Comparison of ENCODE assay signal across 8 mouse cellular contexts in the genomic region with DNA sequence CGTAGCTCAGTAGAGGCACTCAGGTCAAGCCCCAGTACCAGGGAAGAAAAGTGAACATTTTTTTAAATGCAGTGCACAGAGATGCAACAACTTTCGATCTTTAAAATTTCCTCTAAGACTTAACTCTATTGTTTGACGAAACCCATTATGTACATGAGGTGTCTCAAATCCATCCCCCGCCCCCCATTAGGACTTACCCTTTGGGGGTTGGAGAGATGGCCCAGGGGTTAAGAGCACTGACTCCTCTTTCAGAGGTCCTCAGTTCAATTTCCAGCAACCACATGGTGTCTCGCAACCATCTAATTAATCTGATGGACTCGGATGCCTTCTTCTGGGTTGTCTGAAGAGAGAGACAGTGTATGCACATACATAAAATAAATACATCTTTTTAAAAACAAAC. TPM values are rescaled to one million over a fixed set of nuclear protein-coding genes. Genes with fewer than 3 reads are reported as not detected.
DNase-seq lines count a peak whose midpoint lies in the region; ATAC-seq lines count a peak whose summit lies in the region.

No protein-coding gene starts in this region.

- H3K4me1 ChIP-seq in neural tube, embryonic 11.5 days (ENCODE audit: control insufficient read depth, insufficient read depth, low read length) = peaks cover 5% of the 10 kb centered on the region; the same call in 1 of the 2 replicates
- peaks cover 42% of the 10 kb centered on the region for H3K4me1 ChIP-seq in limb, embryonic 12.5 days (replicated peaks)
- H3K4me1 ChIP-seq in stomach, embryonic 14.5 days (ENCODE audit: control insufficient read depth, insufficient read depth, low read length) = peaks cover 21% of the 10 kb centered on the region

- peak overlapping the region; percentile 71; the same call in 1 of the 2 replicates for H3K27ac ChIP-seq in neural tube, embryonic 11.5 days (ENCODE audit: low read depth, low read length)
- peak overlapping the region; percentile 92 for H3K27ac ChIP-seq in limb, embryonic 12.5 days
- peak overlapping the region; percentile 78 for H3K27ac ChIP-seq in stomach, embryonic 14.5 days (ENCODE audit: low read length)

- DNase-seq in embryo, embryonic 10.5 days (ENCODE audit: low spot score) = peak; percentile 63
- no peak for DNase-seq in embryo, embryonic 9.5 days (ENCODE audit: extremely low spot score)
- no peak for DNase-seq in neural tube, embryonic 11.5 days (ENCODE audit: low spot score)
- DNase-seq in neural tube, embryonic 10.5 days (ENCODE audit: extremely low spot score, low spot score) = no peak
- DNase-seq in thymus, postnatal 0 days (ENCODE audit: low spot score) = no peak
- no peak for DNase-seq in left cerebral cortex, postnatal 36 days (ENCODE audit: low spot score in 2 of 2)

- intact Hi-C loops in left cerebral cortex, postnatal 36 days (cut with DNase I) = no loop called here

- H3K9ac ChIP-seq in neural tube, embryonic 11.5 days (ENCODE audit: low read length) = peak overlapping the region; percentile 62
- H3K9ac ChIP-seq in limb, embryonic 12.5 days (replicated peaks) = peak overlapping the region; percentile 80
- peak overlapping the region; percentile 66 for H3K9ac ChIP-seq in stomach, embryonic 14.5 days (replicated peaks; ENCODE audit: low read depth, low read length)

- H3K4me3 ChIP-seq in neural tube, embryonic 11.5 days (ENCODE audit: low read depth, low read length) = peak overlapping the region; percentile 53
- H3K4me3 ChIP-seq in limb, embryonic 12.5 days (replicated peaks) = peak overlapping the region; percentile 72
- H3K4me3 ChIP-seq in stomach, embryonic 14.5 days (ENCODE audit: low read depth, low read length) = peak overlapping the region; percentile 73

- 9% methylated on average over 6 of the region's 6 CpGs for WGBS in neural tube, embryonic 11.5 days
- 8% methylated on average over 6 of the region's 6 CpGs for WGBS in limb, embryonic 12.5 days
- WGBS in stomach, embryonic 14.5 days = 8% methylated on average over 6 of the region's 6 CpGs

- H3K27me3 ChIP-seq in neural tube, embryonic 11.5 days (ENCODE audit: control insufficient read depth, insufficient read depth, low read length) = no peaks in the 10 kb centered on the region
- no peaks in the 10 kb centered on the region for H3K27me3 ChIP-seq in limb, embryonic 12.5 days
- H3K27me3 ChIP-seq in stomach, embryonic 14.5 days (ENCODE audit: control insufficient read depth, insufficient read depth, low read length) = no peaks in the 10 kb centered on the region

- ATAC-seq in neural tube, embryonic 11.5 days (ENCODE audit: insufficient read depth, low FRiP score, low TSS enrichment) = no peak
- ATAC-seq in limb, embryonic 12.5 days (ENCODE audit: insufficient number of reproducible peaks, insufficient read depth, low FRiP score, low TSS enrichment, low read depth) = no peak
- ATAC-seq in stomach, embryonic 14.5 days (ENCODE audit: insufficient number of reproducible peaks, insufficient read depth, low FRiP score, low read depth) = no peak

- H3K9me3 ChIP-seq in neural tube, embryonic 11.5 days (ENCODE audit: control insufficient read depth, low read length) = no peaks in the 10 kb centered on the region
- H3K9me3 ChIP-seq in limb, embryonic 12.5 days = no peaks in the 10 kb centered on the region
- no peaks in the 10 kb centered on the region for H3K9me3 ChIP-seq in stomach, embryonic 14.5 days (ENCODE audit: control insufficient read depth, low read depth, low read length)

- H3K36me3 ChIP-seq in neural tube, embryonic 11.5 days (ENCODE audit: control insufficient read depth, insufficient read depth, low read length) = no peaks in the 10 kb centered on the region
- H3K36me3 ChIP-seq in limb, embryonic 12.5 days = no peaks in the 10 kb centered on the region
- H3K36me3 ChIP-seq in stomach, embryonic 14.5 days (ENCODE audit: control insufficient read depth, insufficient read depth, low read length) = no peaks in the 10 kb centered on the region

- H3K4me2 ChIP-seq in neural tube, embryonic 11.5 days (ENCODE audit: low read depth) = peak overlapping the region; percentile 62
- H3K4me2 ChIP-seq in limb, embryonic 12.5 days = peak overlapping the region; percentile 67
- H3K4me2 ChIP-seq in stomach, embryonic 14.5 days (replicated peaks; ENCODE audit: low read depth, low read length) = peak overlapping the region; percentile 93

RNA-seq across cellular contexts. Expression of a gene that starts 1.1 kb away (rescaled TPM):
- polyA plus RNA-seq in neural tube, embryonic 11.5 days (2014; fragmentation: Nextera tagmentation; extraction: Ambion mirVana) = 29.6 and 32.6 TPM in 2 replicates
- polyA plus RNA-seq in limb, embryonic 12.5 days (2016; fragmentation: Nextera tagmentation; extraction: Ambion mirVana) = 27.1 and 29.6 TPM in 2 replicates
- 13.2 and 15.7 TPM in 2 replicates for polyA plus RNA-seq in stomach, embryonic 14.5 days (2014; fragmentation: Nextera tagmentation; extraction: Ambion mirVana)
- 23.9 and 24.3 TPM in 2 replicates for polyA plus RNA-seq in thymus, postnatal 0 days (2015; fragmentation: Nextera tagmentation; extraction: Ambion mirVana)
- total RNA-seq in left cerebral cortex, postnatal 36 days (2021) = 10 to 100 TPM; 30.5 to 36.8 TPM

RNA-seq across cellular contexts. Expression of a gene that starts 1.1 kb away (rescaled TPM):
- 35.4 and 41.0 TPM in 2 replicates for polyA plus RNA-seq in neural tube, embryonic 11.5 days (2014; fragmentation: Nextera tagmentation; extraction: Ambion mirVana)
- 63.0 and 68.2 TPM in 2 replicates for polyA plus RNA-seq in limb, embryonic 12.5 days (2016; fragmentation: Nextera tagmentation; extraction: Ambion mirVana)
- 37.4 and 38.6 TPM in 2 replicates for polyA plus RNA-seq in stomach, embryonic 14.5 days (2014; fragmentation: Nextera tagmentation; extraction: Ambion mirVana)
- polyA plus RNA-seq in thymus, postnatal 0 days (2015; fragmentation: Nextera tagmentation; extraction: Ambion mirVana) = 14.7 and 16.1 TPM in 2 replicates
- 1 to 10 TPM; 5.8 to 7.0 TPM for total RNA-seq in left cerebral cortex, postnatal 36 days (2021)
